Mouse (Mus musculus) megakaryocyte, adult 5-6 weeks (primary cell): ENCODE data around the gene Tmem104. TPM values are rescaled to one million over a fixed set of nuclear protein-coding genes. Genes with fewer than 3 reads are reported as not detected.

Experiments
- ATAC-seq: 2 replicates; pipeline ENCODE4 v1.8.0; 2016; ENCODE audit warnings: mild to moderate bottlenecking, inconsistent platforms; ENCODE audit not compliant: poor library complexity, severe bottlenecking
- total RNA-seq, 2 experiments: library from RNA; stranded (forward) in 1 of 2; stranded (reverse) in 1 of 2; fragments of 153-499, 151-499 nt in 1 of 2; fragments of 221-1000, 200-1000 nt in 1 of 2; gene quantifications; 2 replicates each; pipeline versions ENCODE4 v1.2.3 to v1.2.4; 2015 to 2017

Tmem104 gene
- total RNA-seq, 2 experiments from 2014 or later: 6.1 to 25.7 TPM

DNA sequence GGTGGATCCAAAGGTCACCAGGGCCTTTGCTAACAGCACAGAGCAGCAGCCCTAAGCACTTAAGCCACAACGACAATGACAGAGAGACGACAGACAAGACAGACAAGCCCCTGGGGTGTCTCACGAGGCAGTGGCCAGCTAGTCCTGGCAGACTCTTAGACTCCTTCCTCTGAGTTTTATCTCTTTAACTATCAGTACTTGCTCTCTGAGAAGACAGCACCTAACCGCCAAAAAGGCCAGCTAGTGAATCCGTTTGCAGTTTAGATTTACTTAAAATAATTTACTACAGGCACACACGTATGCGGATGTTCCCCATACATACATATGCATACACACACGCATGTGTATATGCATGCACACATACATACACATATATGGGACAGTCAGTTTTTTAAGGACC, 10.3 kb downstream of the Tmem104 start:
- no peak for ATAC-seq

GRCm38 (mm10) chr11:115198932-115199384, 11.7 kb downstream of the Tmem104 start:
- ATAC-seq: peak; percentile 81

DNA sequence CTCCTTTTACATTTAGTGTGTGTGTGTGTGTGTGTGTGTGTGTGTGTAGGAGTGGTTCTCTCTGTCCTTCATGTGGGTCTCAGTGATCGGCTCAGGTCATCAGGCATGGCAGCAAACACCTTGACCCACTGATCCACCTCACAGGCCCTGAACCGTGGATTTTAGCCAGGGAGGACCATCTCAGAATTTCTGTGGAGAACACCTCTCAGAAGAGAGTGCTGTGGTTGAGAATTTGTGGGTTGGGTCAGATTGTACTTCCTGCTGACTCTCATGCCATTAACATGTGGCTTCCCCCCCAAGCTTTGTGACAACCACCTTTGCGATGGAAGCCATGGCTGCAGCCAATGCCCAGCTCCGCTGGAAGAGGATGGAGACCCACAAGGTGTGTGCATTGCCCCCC, 13.2 kb downstream of the Tmem104 start:
- ATAC-seq: no peak

GRCm38 (mm10) chr11:115202316-115202715, 15.0 kb downstream of the Tmem104 start:
- peak; percentile 88 for ATAC-seq

GRCm38 (mm10) chr11:115202756-115203155, 15.5 kb downstream of the Tmem104 start:
- ATAC-seq: no peak

GRCm38 (mm10) chr11:115208126-115208525, 20.8 kb downstream of the Tmem104 start:
- ATAC-seq: no peak

GRCm38 (mm10) chr11:115208776-115209732, 21.8 kb downstream of the Tmem104 start:
- ATAC-seq: peak; percentile 96

GRCm38 (mm10) chr11:115209958-115210357, 22.7 kb downstream of the Tmem104 start:
- no peak for ATAC-seq

GRCm38 (mm10) chr11:115212116-115212515, 24.8 kb downstream of the Tmem104 start:
- ATAC-seq: no peak

DNA sequence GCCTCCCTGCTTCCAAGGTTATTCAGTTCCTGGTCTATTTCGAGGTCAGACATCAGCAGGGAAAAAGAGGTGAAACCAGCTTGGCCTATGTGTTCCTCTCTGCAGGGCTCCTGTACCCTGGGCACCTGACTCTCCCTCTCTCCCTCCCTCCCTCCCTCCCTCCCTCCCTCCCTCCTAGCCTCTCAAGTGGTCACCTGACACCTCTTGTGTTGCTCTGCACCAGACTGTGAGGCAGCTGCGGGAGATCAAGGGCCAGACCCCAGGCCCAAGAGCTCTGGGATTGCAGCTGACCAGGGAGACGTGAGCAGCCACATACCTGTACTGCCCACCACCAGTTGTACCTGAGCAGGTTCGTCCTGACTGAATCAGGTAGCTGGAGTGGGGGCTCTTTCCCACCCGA, 27.8 kb downstream of the Tmem104 start:
- ATAC-seq: no peak

DNA sequence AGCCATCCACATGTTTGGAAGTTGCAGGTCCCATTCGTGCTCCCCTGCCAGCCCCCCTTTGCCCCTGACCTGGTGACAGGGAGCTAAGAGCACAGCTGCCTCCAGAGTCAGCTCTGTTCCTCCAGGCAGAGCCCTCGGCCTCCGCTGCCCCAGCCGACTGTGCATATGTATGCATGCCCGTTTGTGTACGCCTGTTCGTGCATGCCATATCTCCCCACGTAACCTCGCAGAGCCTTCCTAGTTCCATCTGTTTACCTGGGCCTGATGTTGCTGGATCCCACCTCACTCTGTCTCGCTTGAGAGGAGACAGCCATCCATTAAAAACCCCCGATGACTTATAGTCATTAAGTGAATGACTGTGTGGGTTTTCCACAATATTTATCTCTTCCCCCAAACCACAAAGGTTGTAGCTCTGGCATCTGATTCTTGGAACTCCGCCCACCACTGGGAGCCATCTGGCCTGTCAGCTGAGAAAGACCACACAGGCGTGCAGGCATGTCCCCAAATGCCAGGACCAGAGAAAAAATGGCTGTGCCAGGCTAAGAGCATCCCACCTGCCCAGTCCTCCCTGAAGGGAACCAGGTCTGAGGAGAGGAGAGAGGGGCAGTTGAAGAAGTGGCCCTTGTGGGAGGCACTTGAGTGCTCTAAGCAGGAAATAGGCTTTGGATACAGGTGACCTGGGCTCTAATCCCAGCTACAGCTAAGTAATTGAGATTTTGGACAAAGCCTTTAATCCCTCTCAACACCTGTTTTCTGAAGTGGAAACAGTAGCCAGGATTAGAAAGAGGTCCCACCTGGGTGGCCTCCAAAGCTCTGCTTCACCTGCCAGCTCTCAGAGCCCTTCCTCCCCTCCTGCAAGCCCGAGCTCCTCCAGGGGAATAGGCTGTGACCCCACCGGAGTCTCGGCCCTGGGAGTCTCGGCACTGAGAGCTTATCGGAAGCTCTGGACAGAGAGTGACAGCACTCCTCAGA, 30.4 kb downstream of the Tmem104 start:
- no peak for ATAC-seq

DNA sequence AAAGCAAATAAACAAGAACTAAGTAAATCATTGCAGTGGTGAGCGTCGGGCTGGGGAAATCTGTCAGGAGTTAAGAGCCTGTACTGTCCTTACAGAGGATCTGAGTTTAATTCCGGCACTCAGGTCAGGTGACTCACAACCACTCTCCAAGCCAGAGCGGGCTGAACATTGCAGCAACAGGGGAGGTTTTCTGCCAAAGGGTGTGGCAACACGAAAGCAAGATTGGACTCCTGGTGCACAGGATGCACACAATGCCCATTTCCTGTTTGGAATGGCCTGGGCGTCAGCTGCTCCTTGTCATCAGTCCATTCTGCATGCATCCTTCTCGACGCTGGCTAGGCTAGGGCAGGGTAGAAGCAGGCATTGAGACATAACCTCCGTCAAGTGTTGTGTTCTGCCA, 32.0 kb downstream of the Tmem104 start:
- ATAC-seq: peak; percentile 49

DNA sequence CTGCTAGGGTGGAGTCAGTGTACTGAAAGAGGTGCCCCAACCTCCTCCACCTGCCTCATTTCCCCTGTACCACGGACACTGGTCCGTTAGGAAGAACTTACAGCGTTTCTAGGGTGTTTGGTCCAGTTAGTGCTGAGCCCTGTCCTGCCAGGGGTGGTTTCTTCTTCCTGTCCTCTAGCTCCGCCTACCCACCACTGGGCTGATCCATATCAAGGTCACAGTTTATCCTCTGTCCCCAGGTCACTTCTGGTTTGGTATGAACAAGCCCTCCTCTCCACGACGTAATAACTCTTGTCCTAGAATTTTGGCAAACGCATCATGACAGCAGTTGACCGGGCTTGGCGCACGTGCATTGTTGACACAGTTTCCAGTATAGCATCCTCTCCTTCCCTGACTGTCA, 32.4 kb downstream of the Tmem104 start:
- peak; percentile 67 for ATAC-seq

- no peak for ATAC-seq
These were observed 34.8 kb downstream of the Tmem104 start for GRCm38 (mm10) chr11:115222077-115222476.

- ATAC-seq: no peak
These were observed 35.3 kb downstream of the Tmem104 start for GRCm38 (mm10) chr11:115222570-115222969.

GRCm38 (mm10) chr11:115223451-115223850, 36.2 kb downstream of the Tmem104 start:
- ATAC-seq: peak; percentile 39

- ATAC-seq: no peak
These were observed 36.6 kb downstream of the Tmem104 start for GRCm38 (mm10) chr11:115223877-115224276.

DNA sequence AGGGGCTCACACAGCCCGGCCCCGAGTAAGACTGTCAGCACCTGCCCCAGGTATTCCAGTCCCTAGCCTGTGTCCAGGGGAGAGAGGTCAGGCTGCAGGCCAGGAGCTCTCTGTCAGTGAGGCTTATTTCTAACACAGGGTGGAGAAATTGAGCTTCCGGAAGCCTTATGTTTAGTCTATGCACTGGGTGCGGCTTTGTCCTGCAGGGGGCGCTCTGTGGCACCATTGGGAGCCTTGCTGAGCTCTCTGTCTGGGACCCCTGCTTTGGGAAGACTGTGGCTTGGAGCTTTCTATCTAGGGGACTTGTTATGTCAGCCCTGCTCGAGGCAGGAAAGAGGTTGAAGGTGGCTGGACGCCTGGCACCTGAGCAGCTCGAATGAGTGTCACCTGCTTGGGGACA, 37.6 kb downstream of the Tmem104 start:
- ATAC-seq: no peak

GRCm38 (mm10) chr11:115225301-115225700, 38.0 kb downstream of the Tmem104 start:
- ATAC-seq: no peak

DNA sequence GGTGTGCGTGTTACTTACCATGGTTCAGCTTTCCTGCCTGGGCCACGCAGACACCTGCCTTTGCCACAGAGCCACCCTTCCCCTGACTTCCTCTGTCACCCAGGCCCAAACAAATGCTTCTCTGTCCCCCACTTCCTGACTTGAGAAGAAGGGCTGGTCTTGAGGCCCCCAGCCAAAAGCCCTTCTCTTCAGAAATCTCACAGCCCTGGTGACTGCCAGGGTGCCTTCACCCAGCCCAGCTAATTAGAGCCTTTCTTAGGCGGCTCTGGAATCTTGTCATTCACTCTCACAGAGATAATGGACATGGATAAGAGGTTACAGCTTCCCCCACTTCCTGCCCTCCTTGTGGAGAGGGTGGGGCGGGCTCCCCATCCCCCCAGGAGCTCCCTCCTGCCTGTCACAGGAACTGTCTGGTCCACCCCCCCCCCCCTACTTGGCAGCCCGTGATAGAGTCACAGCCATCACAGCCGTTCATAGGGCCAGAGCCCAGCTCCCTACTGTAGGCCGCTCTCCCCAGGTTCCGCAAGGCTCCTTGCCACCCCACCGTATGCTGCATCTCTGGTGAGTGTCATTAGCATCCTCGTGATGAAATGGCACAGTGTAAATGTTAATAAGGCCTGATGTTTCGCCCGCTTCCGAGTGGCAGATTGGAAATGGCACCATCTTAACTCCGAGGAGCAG, 39.7 kb downstream of the Tmem104 start:
- ATAC-seq: no peak

GRCm38 (mm10) chr11:115227640-115228039, 40.4 kb downstream of the Tmem104 start:
- no peak for ATAC-seq
